Mouse (Mus musculus) c-Kit-negative CD71-positive TER-119-positive erythroid progenitor cells, embryonic 14.5 days (primary cell): ENCODE data around the gene Arhgap18.

ENCODE experiments used
- DNase-seq: peaks from one replicate; pipeline ENCODE4 v3.0.0-alpha.2; 2013; ENCODE audit warnings: low read depth, low spot score

Gene Arhgap18

DNA sequence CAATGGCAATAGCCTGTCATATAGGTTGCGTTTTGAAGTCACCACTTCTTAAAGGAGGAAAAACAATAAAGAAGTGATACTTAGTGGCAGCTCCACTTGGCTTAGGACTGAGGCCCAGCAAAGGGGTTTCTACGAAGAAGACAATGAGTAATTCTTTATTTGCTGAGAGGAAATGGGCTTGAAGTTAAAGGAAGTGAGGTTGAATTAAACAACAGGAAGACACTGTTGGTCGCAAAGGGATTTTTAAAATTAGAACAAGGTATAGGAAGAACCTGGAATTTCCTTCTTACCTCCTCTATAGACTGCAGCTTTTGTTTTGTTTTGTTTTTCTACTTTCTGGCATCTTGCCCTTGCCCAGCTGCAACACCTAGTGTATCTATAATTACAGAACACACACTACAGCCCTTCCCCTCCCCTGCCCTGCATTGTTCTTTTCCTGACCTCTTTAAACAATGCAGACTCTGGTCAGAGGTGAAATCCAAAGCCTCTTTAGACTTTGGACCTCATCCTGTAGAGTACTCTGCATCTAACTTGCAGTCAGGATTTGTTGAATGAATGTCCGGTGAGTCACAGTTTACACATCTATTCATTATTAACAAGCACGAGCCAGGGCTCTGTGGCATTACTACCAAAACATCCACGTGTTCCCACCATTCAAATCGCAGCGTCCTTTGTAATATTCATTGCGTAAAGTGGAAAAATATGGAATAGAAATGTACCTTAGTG lies 75.4 kb downstream of the Arhgap18 start:
- DNase-seq, result no peak

GRCm38 (mm10) chr10:26832068-26832467 lies 78.8 kb downstream of the Arhgap18 start:
- no peak for DNase-seq

DNA sequence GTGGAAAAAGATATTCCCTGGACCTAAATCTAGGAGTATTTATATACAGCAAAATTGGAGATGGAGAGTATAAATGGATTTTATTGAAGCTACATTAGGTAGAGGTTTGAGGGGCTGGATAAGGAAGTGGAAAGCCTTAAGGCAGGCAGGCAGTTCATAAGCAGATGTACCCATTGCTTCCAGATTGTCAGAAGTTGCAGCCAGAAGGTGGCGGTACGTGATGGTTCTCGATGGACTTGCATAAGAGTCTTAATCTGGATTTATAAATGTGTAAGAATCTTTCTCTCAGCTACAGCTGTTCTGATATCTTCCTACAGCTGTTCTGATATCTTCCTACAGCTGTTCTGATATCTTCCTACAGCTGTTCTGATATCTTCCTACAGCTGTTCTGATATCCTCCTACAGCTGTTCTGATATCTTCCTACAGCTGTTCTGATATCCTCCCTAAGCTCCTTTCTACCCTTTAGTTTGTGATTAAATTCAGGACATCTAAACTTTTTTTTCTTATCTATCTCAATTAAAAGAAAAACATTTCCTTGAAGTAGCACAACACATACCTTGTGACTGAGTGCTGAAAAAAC lies 79.5 kb downstream of the Arhgap18 start:
- no peak for DNase-seq

DNA sequence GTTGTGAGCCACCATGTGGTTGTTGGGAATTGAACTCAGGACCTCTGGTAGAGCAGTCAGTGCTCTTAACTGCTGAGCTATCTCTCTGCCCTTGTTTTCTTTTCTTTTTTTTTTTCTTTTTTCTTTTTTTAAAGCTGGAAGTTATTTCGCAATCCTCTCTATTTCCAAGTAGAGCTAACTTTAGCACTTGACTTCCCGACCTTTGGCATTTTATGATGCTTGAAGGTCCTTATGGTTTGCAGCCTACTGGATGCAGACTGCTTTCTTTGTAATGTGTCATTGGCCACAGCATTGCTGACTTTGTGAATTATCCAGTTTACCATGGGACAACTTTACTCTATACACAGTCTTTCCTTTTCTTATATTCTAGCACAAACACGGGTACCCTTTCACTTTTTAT lies 80.2 kb downstream of the Arhgap18 start:
- DNase-seq, result no peak

DNA sequence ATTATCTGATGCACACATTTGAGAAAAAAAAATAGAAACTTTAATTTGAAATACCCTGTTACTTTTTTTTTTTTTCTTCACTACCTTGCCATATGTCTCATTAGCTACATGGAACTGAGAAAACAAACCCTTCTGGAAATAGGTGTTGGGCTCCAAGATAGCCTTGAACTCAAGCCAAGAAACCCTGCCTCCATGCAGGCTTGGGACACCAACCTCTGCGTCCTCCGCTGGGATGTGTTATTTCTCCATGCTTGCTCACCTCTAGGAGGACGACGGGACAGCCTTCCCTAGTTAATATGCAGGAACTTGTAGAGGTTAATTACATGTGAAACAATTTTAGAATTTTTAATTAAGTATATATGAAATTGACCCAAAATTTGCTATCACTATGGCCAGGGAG lies 96.1 kb downstream of the Arhgap18 start:
- no peak for DNase-seq

GRCm38 (mm10) chr10:26849854-26850253 lies 96.6 kb downstream of the Arhgap18 start:
- DNase-seq, result no peak

- DNase-seq, result no peak
Measured at GRCm38 (mm10) chr10:26854556-26855100, 101.4 kb downstream of the Arhgap18 start.

- DNase-seq, result no peak
Measured at GRCm38 (mm10) chr10:26855851-26856535, 102.8 kb downstream of the Arhgap18 start.

- no peak for DNase-seq
Measured at GRCm38 (mm10) chr10:26857583-26857982, 104.4 kb downstream of the Arhgap18 start.

DNA sequence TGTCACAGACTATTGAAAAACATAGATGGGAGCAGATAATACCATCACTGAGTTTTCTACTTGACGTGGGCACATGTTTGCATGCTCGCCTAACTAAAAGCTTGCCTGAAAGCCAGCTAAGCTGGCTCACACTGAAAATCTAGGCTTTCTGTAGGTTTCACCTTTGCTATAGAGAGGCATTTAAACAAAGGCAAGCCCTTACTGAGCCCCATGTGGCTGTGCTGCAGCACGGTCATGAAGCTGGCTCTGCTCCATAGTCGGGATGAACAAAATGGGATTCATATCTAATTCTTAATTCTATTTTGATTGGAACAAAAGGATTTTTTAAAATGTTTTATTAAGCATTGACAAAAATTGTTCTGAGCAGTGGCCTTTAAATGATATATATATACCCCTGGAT lies 105.3 kb downstream of the Arhgap18 start:
- DNase-seq, result no peak

- no peak for DNase-seq
Measured at GRCm38 (mm10) chr10:26861231-26861630, 108.0 kb downstream of the Arhgap18 start.

DNA sequence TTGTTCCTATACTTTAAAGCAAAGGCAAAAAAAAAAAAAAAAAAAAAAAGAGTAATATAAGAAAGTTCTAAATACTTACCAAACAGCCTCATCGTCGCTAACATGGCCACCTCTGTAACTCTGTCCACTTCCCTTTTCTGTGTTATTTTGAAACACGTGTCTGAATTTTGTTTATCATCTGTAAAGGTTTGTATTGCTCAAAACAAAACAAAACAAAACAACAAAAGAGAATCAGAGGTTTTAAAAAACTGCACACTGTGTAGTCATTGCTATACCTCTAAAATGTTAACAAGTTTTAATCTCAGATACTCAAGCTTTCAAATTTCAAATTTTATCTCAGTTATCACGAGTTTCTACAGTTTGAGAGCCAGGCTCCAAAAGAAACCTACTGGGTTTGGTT lies 109.0 kb downstream of the Arhgap18 start:
- DNase-seq, result no peak

DNA sequence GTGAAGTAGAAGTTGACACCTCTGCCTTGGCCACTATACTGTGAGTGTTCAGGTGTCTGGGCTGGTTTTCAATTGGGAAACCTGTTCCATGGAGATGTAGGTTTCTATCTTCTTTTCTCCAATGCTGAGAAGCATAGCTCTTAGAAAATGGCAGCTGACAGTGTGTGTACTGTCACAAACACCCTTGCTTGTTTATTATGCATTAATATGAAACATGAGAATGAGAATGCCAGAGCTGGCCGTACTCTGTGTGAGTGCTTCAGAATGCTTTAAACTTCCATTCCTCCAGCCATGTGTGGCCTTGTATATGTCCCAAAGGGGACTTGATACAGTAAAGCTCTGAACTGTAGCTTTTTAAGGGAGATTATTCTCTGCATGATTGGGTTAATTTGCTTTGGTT lies 110.8 kb downstream of the Arhgap18 start:
- no peak for DNase-seq

DNA sequence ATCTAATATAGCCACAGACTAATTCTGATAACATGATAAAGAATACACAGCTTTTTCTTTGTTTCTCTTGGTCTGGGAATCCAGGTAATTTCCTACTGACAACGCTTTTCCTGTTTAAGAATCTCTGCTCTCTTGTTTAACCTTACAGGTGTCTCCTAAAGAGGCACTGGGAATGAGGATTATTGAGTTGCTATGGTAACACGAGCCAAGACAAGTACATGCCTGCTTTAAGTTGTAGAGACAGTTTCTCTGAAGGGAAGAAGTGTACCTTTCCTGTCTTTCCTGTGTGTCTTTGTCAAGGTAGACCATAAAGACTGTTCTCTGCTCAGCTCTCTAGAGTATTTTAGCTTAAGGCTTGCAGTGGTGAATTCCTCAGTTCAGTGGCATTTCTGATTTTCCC lies 117.6 kb downstream of the Arhgap18 start:
- DNase-seq, result no peak

- no peak for DNase-seq
Measured at GRCm38 (mm10) chr10:26877309-26877708, 124.1 kb downstream of the Arhgap18 start.

DNA sequence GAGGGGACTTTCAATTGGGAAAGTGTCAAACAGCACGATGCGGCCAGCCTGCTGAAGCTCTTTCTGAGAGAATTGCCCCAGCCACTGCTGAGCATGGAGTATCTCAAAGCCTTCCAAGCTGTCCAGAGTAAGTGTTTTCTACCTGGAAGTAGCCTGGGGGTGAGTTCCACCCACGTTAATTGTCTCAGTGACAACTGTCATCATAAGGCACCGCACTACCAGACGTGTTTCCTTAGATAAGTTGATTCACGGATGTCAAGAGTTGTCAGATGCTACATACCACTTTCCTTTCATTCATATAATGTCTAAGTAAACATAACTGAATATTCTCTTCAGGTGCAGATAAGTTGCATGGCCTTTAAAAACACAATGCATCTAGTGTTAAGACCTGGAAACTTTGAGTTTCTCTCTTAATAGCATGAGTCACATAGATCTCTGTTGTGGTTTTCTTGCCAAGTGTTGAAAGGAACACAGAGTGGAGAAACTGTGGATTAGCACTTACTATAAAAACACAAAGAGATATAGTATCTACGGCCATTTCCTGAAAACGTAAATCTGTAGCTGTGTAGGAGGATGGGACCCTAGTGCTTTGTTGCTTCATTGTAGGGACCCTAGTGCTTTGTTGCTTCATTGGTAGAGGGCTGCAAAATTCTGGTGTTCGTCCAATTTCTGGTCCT lies 125.8 kb downstream of the Arhgap18 start:
- DNase-seq, result no peak

DNA sequence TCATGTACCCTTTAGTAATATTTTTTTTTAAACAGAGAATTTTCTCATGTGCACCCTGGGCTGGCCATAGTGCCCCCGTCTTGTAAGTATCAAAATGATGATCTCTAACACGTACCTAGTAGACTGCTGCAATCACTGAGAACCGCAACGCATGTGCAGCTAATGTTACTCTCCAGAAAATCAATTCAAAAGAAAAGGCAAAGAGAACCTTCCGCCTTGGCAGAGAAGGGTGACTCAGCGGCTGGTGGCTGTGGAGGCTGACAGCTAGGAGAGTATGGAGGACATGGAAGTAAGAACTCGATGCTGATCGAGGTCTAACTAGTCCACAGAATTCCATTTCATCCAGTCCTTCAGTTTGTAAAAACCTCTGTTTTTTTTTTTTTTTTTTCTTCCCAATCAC lies 131.7 kb downstream of the Arhgap18 start:
- no peak for DNase-seq

GRCm38 (mm10) chr10:26889226-26889625 lies 136.0 kb downstream of the Arhgap18 start:
- no peak for DNase-seq

DNA sequence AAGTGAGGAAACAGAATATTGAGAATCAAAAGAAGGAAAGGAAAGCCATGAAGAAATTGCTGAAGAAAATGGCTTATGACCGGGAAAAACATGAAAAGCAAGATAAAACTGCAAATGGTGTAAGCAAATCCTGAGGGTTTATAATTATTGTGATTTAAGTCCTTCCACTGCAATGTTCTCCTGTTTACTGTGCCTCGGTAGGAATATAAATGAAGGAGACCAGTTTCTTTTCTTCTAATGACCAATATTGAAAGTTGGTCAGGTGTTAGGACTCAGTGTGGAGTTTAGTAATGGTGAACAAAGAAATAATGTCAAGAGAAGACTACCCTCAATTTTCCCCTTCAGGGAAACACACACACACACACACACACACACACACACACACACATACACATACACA lies 136.5 kb downstream of the Arhgap18 start:
- no peak for DNase-seq

GRCm38 (mm10) chr10:26890269-26890955 lies 137.2 kb downstream of the Arhgap18 start:
- no peak for DNase-seq

DNA sequence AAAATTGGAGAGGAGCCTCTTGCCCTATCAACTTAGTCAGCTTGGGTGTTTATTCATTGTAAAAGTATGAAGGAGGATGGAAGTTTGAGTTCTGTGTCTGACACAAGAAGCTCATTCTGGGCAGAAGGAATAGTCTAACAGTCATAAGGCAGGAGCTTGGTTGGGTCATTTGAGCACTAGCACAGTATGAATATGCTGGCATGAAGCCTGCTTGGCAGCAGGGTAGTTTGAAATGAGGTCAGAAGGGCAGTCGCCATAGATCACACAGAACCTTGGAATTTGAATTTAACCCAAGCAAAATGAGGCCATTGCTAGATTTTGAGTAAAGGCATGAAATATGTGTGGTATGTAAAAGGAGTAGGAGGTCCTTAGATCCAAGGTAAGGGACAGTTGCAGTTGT lies 139.9 kb downstream of the Arhgap18 start:
- DNase-seq, result no peak

- no peak for DNase-seq
Measured at GRCm38 (mm10) chr10:26895726-26896125, 142.5 kb downstream of the Arhgap18 start.
